Mouse (Mus musculus) liver, postnatal 0 days (tissue): ENCODE results near the gene Prpsap2.

Source experiments
- CTCF ChIP-seq: sonication (generic); IDR thresholded peaks from 2 replicates; pipeline ENCODE4 v1.5.1; 2016; ENCODE audit warnings: antibody characterized with exemption, low read depth
- EP300 ChIP-seq: IDR thresholded peaks from 2 replicates; pipeline ENCODE4 v1.6.1; 2016; ENCODE audit warnings: antibody characterized with exemption, low read depth, mild to moderate bottlenecking

GRCm38 (mm10) chr11:61687595-61687994 is 74.3 kb downstream of the Prpsap2 start:
- TF ChIP-seq EP300 = no peak
- no peak for TF ChIP-seq CTCF
